Mouse (Mus musculus) brain, embryonic 14.5 days (tissue): ENCODE measurements around the gene Rfc2.

Source experiments
- CTCF ChIP-seq: fragments of 200-500 bp; IDR thresholded peaks from 2 replicates; pipeline ENCODE4 v1.5.1; 2012; ENCODE audit warnings: inconsistent platforms, mild to moderate bottlenecking, moderate library complexity, borderline replicate concordance; ENCODE audit not compliant: insufficient read depth, insufficient read length; ENCODE audit errors: extremely low read depth
- POLR2A ChIP-seq: fragments of 200-500 bp; IDR thresholded peaks from 2 replicates; pipeline ENCODE4 v1.6.1; 2012; ENCODE audit warnings: mild to moderate bottlenecking, inconsistent platforms, borderline replicate concordance; ENCODE audit not compliant: poor library complexity, insufficient read depth, insufficient read length, severe bottlenecking; ENCODE audit errors: extremely low read depth

- TF ChIP-seq POLR2A = no peak
- TF ChIP-seq CTCF = no peak
Measured at GRCm38 (mm10) chr5:134611810-134612521, 30.8 kb downstream of the Rfc2 start.
